Mouse (Mus musculus): Measurements from ENCODE around the gene Emc8. TPM values are rescaled to one million over a fixed set of nuclear protein-coding genes. Genes with fewer than 3 reads are reported as not detected.
A peak's percentile ranks its signal among the peaks of the same experiment; 100 is the strongest.
"Not testable (repeated sequence)": the region's sequence is repeated elsewhere in the genome, so short reads cannot be mapped to it uniquely, and the experiment has no call there.

Gene Emc8
- polyA plus RNA-seq, 1 experiment from 2014 or later = 274 TPM

- H3K27me3 ChIP-seq (ENCODE audit: control insufficient read depth, insufficient read depth, low read length); H3K9ac ChIP-seq (ENCODE audit: low read length); ATAC-seq (ENCODE audit: insufficient read depth, low FRiP score, low TSS enrichment); H3K4me3 ChIP-seq (ENCODE audit: low read depth, low read length); H3K36me3 ChIP-seq (ENCODE audit: control insufficient read depth, insufficient read depth, low read length); H3K9me3 ChIP-seq (ENCODE audit: control insufficient read depth, low read length); H3K4me1 ChIP-seq (ENCODE audit: control insufficient read depth, insufficient read depth, low read length); H3K27ac ChIP-seq (ENCODE audit: low read depth, low read length); H3K4me2 ChIP-seq (ENCODE audit: low read depth): not testable (repeated sequence)
- WGBS = 66% methylated on average over 7 of the region's 7 CpGs
- DNase-seq (ENCODE audit: low spot score) = peak; percentile 45
Measured at GRCm38 (mm10) chr8:120680405-120680804, 12.0 kb upstream of the Emc8 start.

GRCm38 (mm10) chr8:120679629-120680387 lies 11.4 kb upstream of the Emc8 start:
- Histone ChIP-seq H3K9ac (ENCODE audit: low read length) (no peak overlapping the region), H3K4me2 (ENCODE audit: low read depth) (no peak overlapping the region)
- DNase-seq (ENCODE audit: low spot score) = no peak

GRCm38 (mm10) chr8:120678447-120678846 lies 10.1 kb upstream of the Emc8 start:
- H3K9me3 ChIP-seq (ENCODE audit: control insufficient read depth, low read length) = no peaks in the 10 kb centered on the region
- no peak overlapping the region for H3K4me3 ChIP-seq (ENCODE audit: low read depth, low read length)
- WGBS = 15% methylated on average over 10 of the region's 10 CpGs
- no peaks in the 10 kb centered on the region for H3K4me1 ChIP-seq (ENCODE audit: control insufficient read depth, insufficient read depth, low read length)
- H3K36me3 ChIP-seq (ENCODE audit: control insufficient read depth, insufficient read depth, low read length) = peaks cover 2% of the 10 kb centered on the region
- no peak overlapping the region for H3K9ac ChIP-seq (ENCODE audit: low read length)
- no peak overlapping the region for H3K27ac ChIP-seq (ENCODE audit: low read depth, low read length)
- H3K27me3 ChIP-seq (ENCODE audit: control insufficient read depth, insufficient read depth, low read length) = no peaks in the 10 kb centered on the region
- DNase-seq (ENCODE audit: low spot score) = peak; percentile 88
- no peak overlapping the region for H3K4me2 ChIP-seq (ENCODE audit: low read depth)
- ATAC-seq (ENCODE audit: insufficient read depth, low FRiP score, low TSS enrichment) = 0 out of 2 replicates have a peak, but pooled peaks have one; percentile 45

More at GRCm38 (mm10) chr8:120679629-120680387, 11.4 kb upstream of the Emc8 start:
- Histone ChIP-seq H3K4me1 (ENCODE audit: control insufficient read depth, insufficient read depth, low read length) (no peaks in the 10 kb centered on the region), H3K4me3 (ENCODE audit: low read depth, low read length) (no peak overlapping the region), H3K36me3 (ENCODE audit: control insufficient read depth, insufficient read depth, low read length) (no peaks in the 10 kb centered on the region), H3K27ac (ENCODE audit: low read depth, low read length) (no peak overlapping the region), H3K27me3 (ENCODE audit: control insufficient read depth, insufficient read depth, low read length) (no peaks in the 10 kb centered on the region), H3K9me3 (ENCODE audit: control insufficient read depth, low read length) (no peaks in the 10 kb centered on the region)
- WGBS = 61% methylated on average over 11 of the region's 11 CpGs
- no peak for ATAC-seq (ENCODE audit: insufficient read depth, low FRiP score, low TSS enrichment)

GRCm38 (mm10) chr8:120675718-120676117 lies 7.3 kb upstream of the Emc8 start:
- Histone ChIP-seq H3K9me3 (ENCODE audit: control insufficient read depth, low read length) (no peaks in the 10 kb centered on the region), H3K27ac (ENCODE audit: low read depth, low read length) (no peak overlapping the region), H3K4me1 (ENCODE audit: control insufficient read depth, insufficient read depth, low read length) (no peaks in the 10 kb centered on the region), H3K4me3 (ENCODE audit: low read depth, low read length) (no peak overlapping the region), H3K4me2 (ENCODE audit: low read depth) (no peak overlapping the region), H3K36me3 (ENCODE audit: control insufficient read depth, insufficient read depth, low read length) (peaks cover 10% of the 10 kb centered on the region), H3K9ac (ENCODE audit: low read length) (no peak overlapping the region), H3K27me3 (ENCODE audit: control insufficient read depth, insufficient read depth, low read length) (no peaks in the 10 kb centered on the region)
- no peak for DNase-seq (ENCODE audit: low spot score)
- no peak for ATAC-seq (ENCODE audit: insufficient read depth, low FRiP score, low TSS enrichment)
- 70% methylated on average over 8 of the region's 8 CpGs for WGBS

- DNase-seq (ENCODE audit: low spot score) (no peak), ATAC-seq (ENCODE audit: insufficient read depth, low FRiP score, low TSS enrichment) (no peak)
- H3K27me3 ChIP-seq (ENCODE audit: control insufficient read depth, insufficient read depth, low read length) = no peaks in the 10 kb centered on the region
- H3K9ac ChIP-seq (ENCODE audit: low read length) = no peak overlapping the region
- no peaks in the 10 kb centered on the region for H3K9me3 ChIP-seq (ENCODE audit: control insufficient read depth, low read length)
- no peak overlapping the region for H3K27ac ChIP-seq (ENCODE audit: low read depth, low read length)
- H3K4me3 ChIP-seq (ENCODE audit: low read depth, low read length) = no peak overlapping the region
- H3K4me2 ChIP-seq (ENCODE audit: low read depth) = no peak overlapping the region
- 0 out of 2 replicates have a peak, but pooled peaks cover 2% of the 10 kb centered on the region for H3K4me1 ChIP-seq (ENCODE audit: control insufficient read depth, insufficient read depth, low read length)
- H3K36me3 ChIP-seq (ENCODE audit: control insufficient read depth, insufficient read depth, low read length) = peaks cover 10% of the 10 kb centered on the region
- 94% methylated on average over 7 of the region's 7 CpGs for WGBS
Measured at GRCm38 (mm10) chr8:120673298-120673697, 4.9 kb upstream of the Emc8 start.

GRCm38 (mm10) chr8:120672626-120673229 lies 4.4 kb upstream of the Emc8 start:
- H3K4me1 ChIP-seq (ENCODE audit: control insufficient read depth, insufficient read depth, low read length) = 0 out of 2 replicates have a peak, but pooled peaks cover 2% of the 10 kb centered on the region
- H3K27me3 ChIP-seq (ENCODE audit: control insufficient read depth, insufficient read depth, low read length) = no peaks in the 10 kb centered on the region
- ATAC-seq (ENCODE audit: insufficient read depth, low FRiP score, low TSS enrichment) (no peak), DNase-seq (ENCODE audit: low spot score) (no peak)
- H3K4me3 ChIP-seq (ENCODE audit: low read depth, low read length) = no peak overlapping the region
- no peaks in the 10 kb centered on the region for H3K9me3 ChIP-seq (ENCODE audit: control insufficient read depth, low read length)
- H3K27ac ChIP-seq (ENCODE audit: low read depth, low read length) = no peak overlapping the region
- peaks cover 10% of the 10 kb centered on the region for H3K36me3 ChIP-seq (ENCODE audit: control insufficient read depth, insufficient read depth, low read length)
- 91% methylated on average over 16 of the region's 16 CpGs for WGBS
- H3K9ac ChIP-seq (ENCODE audit: low read length) = no peak overlapping the region
- no peak overlapping the region for H3K4me2 ChIP-seq (ENCODE audit: low read depth)

- 70% methylated on average over 6 of the region's 6 CpGs for WGBS
- Histone ChIP-seq H3K4me3 (ENCODE audit: low read depth, low read length) (no peak overlapping the region), H3K27me3 (ENCODE audit: control insufficient read depth, insufficient read depth, low read length) (no peaks in the 10 kb centered on the region), H3K4me1 (ENCODE audit: control insufficient read depth, insufficient read depth, low read length) (peaks cover 6% of the 10 kb centered on the region), H3K9ac (ENCODE audit: low read length) (no peak overlapping the region), H3K36me3 (ENCODE audit: control insufficient read depth, insufficient read depth, low read length) (peaks cover 10% of the 10 kb centered on the region), H3K27ac (ENCODE audit: low read depth, low read length) (no peak overlapping the region), H3K4me2 (ENCODE audit: low read depth) (no peak overlapping the region), H3K9me3 (ENCODE audit: control insufficient read depth, low read length) (no peaks in the 10 kb centered on the region)
- ATAC-seq (ENCODE audit: insufficient read depth, low FRiP score, low TSS enrichment) = no peak
- no peak for DNase-seq (ENCODE audit: low spot score)
Measured at GRCm38 (mm10) chr8:120671775-120672174, 3.4 kb upstream of the Emc8 start.

GRCm38 (mm10) chr8:120667561-120668373 lies 606 bp downstream of the Emc8 start, which contains the start of the genes Gm27021 and Cox4i1:
Gm27021 (minus strand) TSS chr8:120668079.
Cox4i1 (plus strand) TSS chr8:120668222.
- Histone ChIP-seq H3K4me1 (ENCODE audit: control insufficient read depth, insufficient read depth, low read length) (peaks cover 13% of the 10 kb centered on the region), H3K27me3 (ENCODE audit: control insufficient read depth, insufficient read depth, low read length) (no peaks in the 10 kb centered on the region), H3K27ac (ENCODE audit: low read depth, low read length) (peak within 1 kb of the TSS; percentile 77), H3K36me3 (ENCODE audit: control insufficient read depth, insufficient read depth, low read length) (peaks cover 7% of the 10 kb centered on the region), H3K9ac (ENCODE audit: low read length) (peak within 1 kb of the TSS; percentile 93), H3K9me3 (ENCODE audit: control insufficient read depth, low read length) (no peaks in the 10 kb centered on the region), H3K4me3 (ENCODE audit: low read depth, low read length) (peak within 1 kb of the TSS; percentile 96), H3K4me2 (ENCODE audit: low read depth) (peak within 1 kb of the TSS; percentile 74)
- DNase-seq (ENCODE audit: low spot score) (peak; percentile 95), ATAC-seq (ENCODE audit: insufficient read depth, low FRiP score, low TSS enrichment) (peak; percentile 91)
- under 1% methylated on average over 92 of the region's 105 CpGs for WGBS

Data from neural tube, embryonic 11.5 days (tissue).